Mouse (Mus musculus) lung, adult 2 months (tissue): Measurements from ENCODE around the gene Clstn2.

ENCODE experiments used
- CTCF ChIP-seq: fragments of 200-500 bp; IDR thresholded peaks from 2 replicates; pipeline ENCODE4 v1.5.1; 2011; ENCODE audit warnings: mild to moderate bottlenecking, low read length, control low read depth; ENCODE audit not compliant: insufficient read depth
- POLR2A ChIP-seq: fragments of 200-500 bp; IDR thresholded peaks from 2 replicates; pipeline ENCODE4 v1.6.1; 2011; ENCODE audit warnings: low read depth, mild to moderate bottlenecking, control low read depth, low read length, borderline replicate concordance; ENCODE audit errors: extremely low read depth

DNA sequence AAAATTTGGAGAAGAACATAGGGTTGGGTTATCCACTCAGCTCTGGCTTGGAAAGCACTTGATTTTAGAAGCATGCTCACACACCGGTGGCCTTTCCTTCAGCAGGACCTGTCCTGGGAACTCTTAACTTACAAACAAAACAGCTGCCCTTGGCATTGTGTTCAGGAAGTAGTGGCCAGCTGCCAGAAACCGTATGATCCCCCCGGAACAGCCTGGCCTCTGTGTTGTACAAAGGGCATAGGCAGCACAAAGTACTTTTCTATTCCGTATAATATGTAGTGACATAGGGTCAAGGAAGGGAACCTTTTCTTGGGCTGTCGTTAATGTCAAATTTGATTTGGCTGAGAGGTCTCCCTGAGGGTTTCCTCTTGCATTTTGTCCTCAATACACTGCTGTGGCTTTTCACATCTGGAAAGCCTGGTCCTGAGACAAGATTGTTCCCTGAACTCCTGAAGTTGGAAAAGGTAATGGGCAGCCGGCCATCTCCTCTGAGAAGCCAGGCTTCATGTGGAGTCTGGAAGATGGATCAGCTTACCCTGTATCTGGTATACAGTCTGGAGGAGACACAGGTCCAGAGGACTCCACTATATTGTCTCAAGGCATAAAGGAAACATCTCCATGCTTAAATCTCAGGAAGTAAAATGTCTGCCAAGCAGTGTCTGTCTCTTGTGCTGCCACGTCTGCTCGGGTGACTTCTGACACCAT is 494.8 kb downstream of the Clstn2 start:
- no peak for TF ChIP-seq CTCF
- no peak for TF ChIP-seq POLR2A
